Mouse (Mus musculus): ENCODE data around the gene Supt5. TPM values are rescaled to one million over a fixed set of nuclear protein-coding genes. Genes with fewer than 3 reads are reported as not detected.

Gene Supt5
- polyA plus RNA-seq, 1 experiment from 2014 or later, result 92.1 TPM

DNA sequence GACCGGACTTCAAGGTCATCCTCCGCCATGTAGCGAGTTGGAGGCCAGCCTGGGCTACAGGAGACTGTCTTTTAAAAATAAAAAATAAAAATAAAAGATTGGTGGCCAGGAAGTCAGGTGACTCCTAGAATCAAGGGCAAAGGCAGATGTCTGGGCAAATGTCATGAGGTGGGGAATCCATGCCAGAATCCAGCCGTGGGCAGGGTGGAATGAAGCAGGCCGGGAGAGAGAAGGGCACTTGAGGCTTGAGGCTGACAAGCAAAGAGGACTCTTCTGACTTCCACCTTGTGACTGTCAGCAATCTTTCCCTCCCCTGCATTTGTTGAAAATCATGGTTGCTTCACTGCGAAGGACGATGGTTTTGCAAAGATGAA is 60.3 kb downstream of the Supt5 start:
- H3K27ac ChIP-seq (replicated peaks), result peak overlapping the region; percentile 89

DNA sequence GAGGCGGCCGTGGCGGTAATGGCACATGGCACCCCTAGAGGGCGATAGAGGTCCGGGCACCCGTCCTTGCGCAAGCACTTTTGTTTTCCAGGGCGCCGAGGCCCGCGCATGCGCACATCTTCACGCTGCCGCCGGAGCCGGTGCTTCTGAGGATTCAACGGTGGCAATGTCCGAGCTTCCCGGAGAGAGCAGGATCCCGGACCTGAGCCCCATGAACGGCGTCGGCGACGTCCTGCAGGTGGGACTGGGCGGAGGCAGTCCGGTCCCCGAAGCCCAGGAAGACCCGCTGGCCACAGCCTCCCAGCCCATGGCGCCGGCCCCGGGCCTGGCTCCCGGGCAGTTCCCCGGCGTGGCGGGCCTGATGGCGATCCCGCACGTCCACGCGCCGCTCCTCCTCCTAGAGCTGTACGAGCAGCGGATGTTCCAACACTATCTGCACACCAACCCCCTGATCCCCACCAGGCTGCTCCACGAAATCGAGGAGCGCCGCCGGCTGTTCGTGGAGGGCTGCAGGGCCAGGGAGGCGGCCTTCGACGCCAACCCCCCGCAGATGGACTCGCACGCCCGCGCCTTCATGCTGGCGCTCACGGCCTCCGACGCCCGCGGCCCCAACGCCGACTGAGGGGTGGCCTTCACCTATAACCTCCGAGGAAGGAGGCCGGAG is 60.8 kb downstream of the Supt5 start, which contains the start of gene Eid2b:
TSS of gene Eid2b (plus strand) at position 125 of the 664 bp plus-strand sequence.
- peaks cover 24% of the 10 kb centered on the region for H3K4me1 ChIP-seq (replicated peaks)
- peak within 1 kb of the TSS; percentile 70 for H3K4me3 ChIP-seq
- peak within 1 kb of the TSS; percentile 89 for H3K27ac ChIP-seq (replicated peaks)
- peak within 1 kb of the TSS; percentile 90 for H3K9ac ChIP-seq
- H3K36me3 ChIP-seq, result peaks cover 11% of the 10 kb centered on the region
- ATAC-seq (ENCODE audit: low read depth), result peak; percentile 76
- 3% methylated on average over 68 of the region's 68 CpGs for WGBS
- no peaks in the 10 kb centered on the region for H3K27me3 ChIP-seq
- H3K9me3 ChIP-seq, result no peaks in the 10 kb centered on the region
- peak within 1 kb of the TSS; percentile 84 for H3K4me2 ChIP-seq

More for the DNA sequence above, 60.3 kb downstream of the Supt5 start:
- H3K4me2 ChIP-seq, result peak overlapping the region; percentile 84
- H3K4me1 ChIP-seq (replicated peaks), result peaks cover 24% of the 10 kb centered on the region
- 78% methylated on average over 7 of the region's 7 CpGs for WGBS
- peaks cover 7% of the 10 kb centered on the region for H3K36me3 ChIP-seq
- no peaks in the 10 kb centered on the region for H3K27me3 ChIP-seq
- H3K9me3 ChIP-seq, result no peaks in the 10 kb centered on the region
- peak overlapping the region; percentile 90 for H3K9ac ChIP-seq
- peak overlapping the region; percentile 70 for H3K4me3 ChIP-seq
- no peak for ATAC-seq (ENCODE audit: low read depth)

DNA sequence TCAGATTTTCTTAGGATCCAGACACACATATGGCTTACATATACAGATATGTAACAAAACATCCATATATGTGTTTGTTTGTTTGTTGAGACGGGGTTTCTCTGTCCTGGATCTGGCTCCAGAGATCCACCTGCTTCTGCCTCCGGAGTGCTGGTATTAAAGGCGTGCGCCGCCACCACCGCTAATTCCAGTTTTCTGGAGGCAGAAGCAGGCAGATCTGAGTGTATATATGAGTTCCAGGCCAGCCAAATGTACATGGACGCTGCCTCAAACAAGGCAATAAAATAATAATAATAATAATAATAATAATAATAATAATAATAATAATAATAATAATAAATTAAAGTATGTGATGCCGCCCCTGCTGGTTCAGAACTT is 61.3 kb downstream of the Supt5 start:
- H3K4me3 ChIP-seq, result no peak overlapping the region
- 53% methylated on average over 8 of the region's 8 CpGs for WGBS
- no peak overlapping the region for H3K9ac ChIP-seq
- peaks cover 24% of the 10 kb centered on the region for H3K4me1 ChIP-seq (replicated peaks)
- H3K27me3 ChIP-seq, result no peaks in the 10 kb centered on the region
- no peak overlapping the region for H3K4me2 ChIP-seq
- no peak overlapping the region for H3K27ac ChIP-seq (replicated peaks)
- no peaks in the 10 kb centered on the region for H3K9me3 ChIP-seq
- peak; percentile 24; the same call in 1 of the 2 replicates for ATAC-seq (ENCODE audit: low read depth)
- peaks cover 16% of the 10 kb centered on the region for H3K36me3 ChIP-seq

DNA sequence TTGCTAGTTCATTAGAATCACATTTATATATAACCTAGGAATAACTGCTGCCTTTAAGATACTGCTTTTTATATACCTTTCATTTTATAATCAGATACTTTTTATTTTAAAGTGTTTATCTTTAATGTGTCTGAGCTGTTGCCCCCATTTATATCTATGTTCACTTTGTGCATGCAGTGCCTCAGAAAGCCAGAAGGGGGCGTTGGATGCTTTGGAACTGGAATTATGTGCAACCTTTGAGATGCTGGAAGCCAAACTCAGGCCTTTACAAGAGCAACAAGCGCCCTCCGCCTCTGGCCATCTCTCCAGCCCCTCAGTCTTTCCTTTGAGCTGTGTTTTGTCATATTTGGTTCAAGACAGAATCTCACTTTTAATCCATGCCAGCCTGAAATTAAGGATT is 66.8 kb downstream of the Supt5 start:
- H3K36me3 ChIP-seq, result peaks cover 34% of the 10 kb centered on the region
- WGBS, result 75% methylated on average over 3 of the region's 3 CpGs
- no peak overlapping the region for H3K27ac ChIP-seq (replicated peaks)
- no peak overlapping the region for H3K4me2 ChIP-seq
- peaks cover 17% of the 10 kb centered on the region for H3K4me1 ChIP-seq (replicated peaks)
- H3K9me3 ChIP-seq, result no peaks in the 10 kb centered on the region
- H3K4me3 ChIP-seq, result no peak overlapping the region
- no peak for ATAC-seq (ENCODE audit: low read depth)
- H3K9ac ChIP-seq, result no peak overlapping the region
- H3K27me3 ChIP-seq, result no peaks in the 10 kb centered on the region

DNA sequence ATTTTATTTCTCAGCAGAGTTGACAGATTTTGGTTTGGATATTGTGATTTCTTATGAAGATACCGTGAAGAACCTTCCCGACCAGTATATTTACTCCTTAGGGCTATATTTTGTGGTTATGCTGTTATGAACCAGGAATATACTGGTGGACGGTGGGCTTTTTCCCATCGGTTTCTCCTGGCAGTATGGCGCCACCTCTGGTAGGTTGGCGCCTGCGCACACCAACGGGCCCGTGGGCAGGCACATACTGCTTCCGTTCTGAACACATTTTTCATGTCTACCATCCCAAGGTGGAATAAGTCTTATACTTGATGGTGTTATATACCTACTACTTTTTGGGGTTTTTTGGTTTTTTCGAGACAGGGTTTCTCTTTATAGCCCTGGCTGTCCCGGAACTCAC is 69.2 kb downstream of the Supt5 start:
- no peak for ATAC-seq (ENCODE audit: low read depth)
- Histone ChIP-seq H3K27me3 (no peaks in the 10 kb centered on the region), H3K4me1 (replicated peaks) (peaks cover 17% of the 10 kb centered on the region), H3K27ac (replicated peaks) (no peak overlapping the region), H3K4me2 (peak overlapping the region; percentile 87), H3K9ac (no peak overlapping the region), H3K9me3 (no peaks in the 10 kb centered on the region), H3K36me3 (peaks cover 34% of the 10 kb centered on the region), H3K4me3 (peak overlapping the region; percentile 86; the same call in 1 of the 2 replicates)
- 92% methylated on average over 12 of the region's 12 CpGs for WGBS

DNA sequence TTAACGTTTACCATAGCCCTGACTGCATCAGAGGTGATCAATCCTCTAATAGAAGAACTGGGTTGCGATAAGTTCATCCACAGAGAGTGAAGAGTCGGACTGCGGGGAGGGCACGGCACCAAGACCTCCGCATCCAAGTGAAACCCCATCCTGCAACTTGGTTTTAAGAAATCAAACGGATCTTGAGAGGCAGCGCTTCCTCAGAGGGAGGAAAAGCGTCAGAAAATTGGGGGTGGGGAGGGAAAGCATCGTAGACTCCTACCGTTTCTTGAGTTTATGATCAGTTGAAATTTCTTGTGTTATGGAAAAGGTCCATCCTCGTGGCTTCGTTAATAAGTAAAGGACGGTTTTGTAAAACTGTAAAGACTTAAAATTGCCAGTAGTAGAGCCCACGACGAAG is 70.0 kb downstream of the Supt5 start:
- H3K27ac ChIP-seq (replicated peaks), result peak overlapping the region; percentile 96
- H3K4me2 ChIP-seq, result peak overlapping the region; percentile 87
- peaks cover 17% of the 10 kb centered on the region for H3K4me1 ChIP-seq (replicated peaks)
- peaks cover 31% of the 10 kb centered on the region for H3K36me3 ChIP-seq
- 25% methylated on average over 16 of the region's 16 CpGs for WGBS
- peak overlapping the region; percentile 99 for H3K9ac ChIP-seq
- no peak for ATAC-seq (ENCODE audit: low read depth)
- peak overlapping the region; percentile 86 for H3K4me3 ChIP-seq
- no peaks in the 10 kb centered on the region for H3K9me3 ChIP-seq
- peaks cover 5% of the 10 kb centered on the region for H3K27me3 ChIP-seq

DNA sequence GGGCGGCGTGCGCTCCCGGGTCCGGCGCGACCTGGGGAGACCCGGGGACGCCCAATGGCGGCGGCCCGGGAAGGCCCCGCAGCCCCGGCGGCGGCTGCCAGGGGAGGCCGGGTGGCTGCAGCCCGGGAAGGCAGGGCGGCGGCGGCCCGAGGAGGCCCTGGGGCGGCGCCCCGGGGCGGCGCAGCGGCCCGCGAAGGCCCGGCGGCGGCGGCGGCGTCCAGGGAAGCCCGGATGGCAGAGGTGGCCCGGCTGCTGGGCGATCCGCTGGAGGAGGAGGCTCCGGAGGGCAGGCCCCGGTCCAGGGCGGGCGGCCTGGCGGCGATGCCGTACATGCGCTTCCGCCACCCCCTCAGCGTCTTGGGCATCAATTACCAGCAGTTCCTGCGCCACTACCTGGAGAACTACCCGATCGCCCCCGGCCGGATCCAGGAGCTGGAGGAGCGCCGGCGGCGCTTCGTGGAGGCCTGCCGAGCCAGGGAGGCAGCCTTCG is 70.5 kb downstream of the Supt5 start:
- peaks cover 5% of the 10 kb centered on the region for H3K27me3 ChIP-seq
- peak overlapping the region; percentile 86 for H3K4me3 ChIP-seq
- peaks cover 26% of the 10 kb centered on the region for H3K36me3 ChIP-seq
- H3K4me2 ChIP-seq, result peak overlapping the region; percentile 87
- under 1% methylated on average over 54 of the region's 62 CpGs for WGBS
- H3K27ac ChIP-seq (replicated peaks), result peak overlapping the region; percentile 96
- peaks cover 17% of the 10 kb centered on the region for H3K4me1 ChIP-seq (replicated peaks)
- ATAC-seq (ENCODE audit: low read depth), result peak; percentile 79
- peak overlapping the region; percentile 99 for H3K9ac ChIP-seq
- H3K9me3 ChIP-seq, result no peaks in the 10 kb centered on the region

DNA sequence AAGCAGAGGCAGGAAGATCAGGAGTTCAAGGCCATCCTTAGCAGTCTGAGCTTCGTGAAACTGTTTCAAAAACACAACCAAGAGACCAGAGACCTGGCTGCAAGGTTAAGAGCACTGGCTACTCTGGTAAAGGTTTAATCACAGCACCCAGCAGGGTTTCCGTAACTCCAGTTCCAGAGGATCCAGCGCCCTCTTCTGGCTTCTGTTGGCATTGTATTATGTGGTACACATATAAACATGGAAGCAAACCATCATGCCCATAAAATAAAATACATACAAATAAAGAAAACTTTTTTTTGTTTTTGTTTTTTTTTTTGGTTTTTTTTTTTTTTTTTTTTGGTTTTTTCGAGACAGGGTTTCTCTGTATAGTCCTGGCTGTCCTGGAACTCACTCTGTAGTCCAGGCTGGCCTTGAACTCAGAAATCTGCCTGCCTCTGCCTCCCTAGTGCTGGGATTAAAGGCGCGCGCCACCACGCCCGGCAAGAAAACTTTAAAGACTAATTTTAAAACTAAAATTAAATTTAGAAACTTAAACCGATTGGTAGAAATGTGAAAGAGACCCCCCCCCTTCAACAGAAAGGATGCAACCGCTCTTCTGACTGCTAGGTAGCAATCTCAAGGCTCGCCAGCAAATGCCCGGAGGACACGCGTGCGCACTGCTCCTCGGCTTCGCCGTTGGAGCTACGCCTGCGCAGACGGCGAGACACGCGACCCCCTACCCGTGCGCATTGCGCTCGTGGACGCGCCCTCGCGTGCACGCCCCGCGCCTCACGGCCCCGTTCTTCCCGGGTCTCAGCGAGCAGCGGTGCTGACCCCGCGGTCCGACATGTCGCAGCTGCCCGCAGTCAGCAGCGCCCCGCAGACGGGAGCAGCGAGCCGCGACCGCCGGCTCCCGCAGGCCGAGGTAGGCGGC is 71.2 kb downstream of the Supt5 start, which contains the start of gene Eid2:
TSS of gene Eid2 (plus strand) at position 753 of the 913 bp plus-strand sequence.
- Histone ChIP-seq H3K9me3 (no peaks in the 10 kb centered on the region), H3K9ac (peak within 1 kb of the TSS; percentile 99), H3K4me1 (replicated peaks) (peaks cover 17% of the 10 kb centered on the region), H3K36me3 (peaks cover 19% of the 10 kb centered on the region), H3K27ac (replicated peaks) (peak within 1 kb of the TSS; percentile 96), H3K4me3 (peak within 1 kb of the TSS; percentile 86), H3K4me2 (peak within 1 kb of the TSS; percentile 87), H3K27me3 (peaks cover 5% of the 10 kb centered on the region)
- WGBS, result 7% methylated on average over 57 of the region's 57 CpGs
- peak; percentile 95 for ATAC-seq (ENCODE audit: low read depth)

DNA sequence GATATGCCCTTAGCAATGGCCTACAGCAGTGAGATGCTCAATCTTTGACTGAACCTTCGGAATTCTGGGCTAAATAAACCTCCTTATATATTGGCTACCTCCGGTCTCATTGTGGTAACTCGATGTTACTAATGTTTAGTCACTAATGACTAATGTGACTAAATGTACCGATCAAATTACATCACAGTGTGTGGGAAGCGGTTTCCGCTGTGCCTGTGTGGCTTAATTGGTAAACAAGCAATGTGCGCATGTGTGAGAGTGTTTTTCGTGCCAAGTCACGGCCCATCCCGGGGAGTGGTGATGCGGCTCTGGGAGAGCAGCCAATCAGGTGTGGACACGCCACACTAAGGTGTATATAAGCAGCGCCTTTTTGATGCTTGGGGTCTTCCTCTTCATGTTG is 73.2 kb downstream of the Supt5 start:
- H3K27me3 ChIP-seq, result peaks cover 5% of the 10 kb centered on the region
- H3K27ac ChIP-seq (replicated peaks), result no peak overlapping the region
- WGBS, result 86% methylated on average over 13 of the region's 13 CpGs
- H3K9me3 ChIP-seq, result no peaks in the 10 kb centered on the region
- no peak overlapping the region for H3K4me2 ChIP-seq
- peaks cover 5% of the 10 kb centered on the region for H3K36me3 ChIP-seq
- ATAC-seq (ENCODE audit: low read depth), result no peak
- H3K4me3 ChIP-seq, result no peak overlapping the region
- H3K9ac ChIP-seq, result no peak overlapping the region
- peaks cover 17% of the 10 kb centered on the region for H3K4me1 ChIP-seq (replicated peaks)

Other genes starting within 250 kb of the Supt5 start
- gene 9530053A07Rik, start 209.3 kb downstream of the Supt5 start, polyA plus RNA-seq (2015; fragmentation: Nextera tagmentation; extraction: Ambion mirVana), result 0.06 and 0.07 TPM in 2 replicates
- gene Fbl, start 169.0 kb downstream of the Supt5 start, polyA plus RNA-seq (2015; fragmentation: Nextera tagmentation; extraction: Ambion mirVana), result 81.3 and 97.9 TPM in 2 replicates
- 15.6 and 16.0 TPM in 2 replicates for gene Dyrk1b, start 159.3 kb downstream of the Supt5 start, polyA plus RNA-seq (2015; fragmentation: Nextera tagmentation; extraction: Ambion mirVana)
- 7.0 and 13.5 TPM in 2 replicates for gene Eid2, start 70.9 kb downstream of the Supt5 start, polyA plus RNA-seq (2015; fragmentation: Nextera tagmentation; extraction: Ambion mirVana)
- 37.2 and 38.2 TPM in 2 replicates for gene Eid2b, start 61.0 kb downstream of the Supt5 start, polyA plus RNA-seq (2015; fragmentation: Nextera tagmentation; extraction: Ambion mirVana)
- gene Selenov, start 47.6 kb downstream of the Supt5 start, polyA plus RNA-seq (2015; fragmentation: Nextera tagmentation; extraction: Ambion mirVana), result 0.50 and 0.69 TPM in 2 replicates
- 31.1 and 31.6 TPM in 2 replicates for gene Dll3, start 36.5 kb downstream of the Supt5 start, polyA plus RNA-seq (2015; fragmentation: Nextera tagmentation; extraction: Ambion mirVana)
- gene Timm50, start 26.7 kb downstream of the Supt5 start, polyA plus RNA-seq (2015; fragmentation: Nextera tagmentation; extraction: Ambion mirVana), result 125 and 131 TPM in 2 replicates
- 533 and 537 TPM in 2 replicates for gene Rps16, start 11.9 kb upstream of the Supt5 start, polyA plus RNA-seq (2015; fragmentation: Nextera tagmentation; extraction: Ambion mirVana)
- gene Plekhg2, start 33.9 kb upstream of the Supt5 start, polyA plus RNA-seq (2015; fragmentation: Nextera tagmentation; extraction: Ambion mirVana), result 33.8 and 35.8 TPM in 2 replicates
- gene Zfp36, start 41.5 kb upstream of the Supt5 start, polyA plus RNA-seq (2015; fragmentation: Nextera tagmentation; extraction: Ambion mirVana), result 4.9 and 6.5 TPM in 2 replicates
- 35.7 and 45.4 TPM in 2 replicates for gene Med29, start 54.0 kb upstream of the Supt5 start, polyA plus RNA-seq (2015; fragmentation: Nextera tagmentation; extraction: Ambion mirVana)
- gene Paf1, start 54.2 kb upstream of the Supt5 start, polyA plus RNA-seq (2015; fragmentation: Nextera tagmentation; extraction: Ambion mirVana), result 99.8 and 103 TPM in 2 replicates
- gene Gmfg, start 98.7 kb upstream of the Supt5 start, polyA plus RNA-seq (2015; fragmentation: Nextera tagmentation; extraction: Ambion mirVana), result 5.3 and 6.0 TPM in 2 replicates
- 14.1 and 15.2 TPM in 2 replicates for gene Lrfn1, start 113.2 kb upstream of the Supt5 start, polyA plus RNA-seq (2015; fragmentation: Nextera tagmentation; extraction: Ambion mirVana)
- gene Ifnl2, start 171.7 kb upstream of the Supt5 start, polyA plus RNA-seq (2015; fragmentation: Nextera tagmentation; extraction: Ambion mirVana), result not detected in 2 replicates
- gene Ifnl3, start 184.1 kb upstream of the Supt5 start, polyA plus RNA-seq (2015; fragmentation: Nextera tagmentation; extraction: Ambion mirVana), result not detected in 2 replicates
- not detected in 2 replicates for gene Sycn, start 202.1 kb upstream of the Supt5 start, polyA plus RNA-seq (2015; fragmentation: Nextera tagmentation; extraction: Ambion mirVana)
- not detected in 2 replicates for gene Nccrp1, start 208.5 kb upstream of the Supt5 start, polyA plus RNA-seq (2015; fragmentation: Nextera tagmentation; extraction: Ambion mirVana)